Mouse (Mus musculus) MEL (cell line): Measurements from ENCODE around the gene Tmem82. TPM values are rescaled to one million over a fixed set of nuclear protein-coding genes. Genes with fewer than 3 reads are reported as not detected.

ENCODE experiments used
- DNase-seq: peaks from one replicate; pipeline ENCODE4 v3.0.0; 2011; ENCODE audit warnings: low read depth, low spot score
- H3K27ac ChIP-seq: 2 replicates; pipeline ENCODE4 v1.5.1; 2012; ENCODE audit warnings: low read depth, mild to moderate bottlenecking, control low read depth, low read length, moderate library complexity; ENCODE audit not compliant: control insufficient read depth
- H3K27me3 ChIP-seq, 2 experiments: fragments of 150-350 bp in 1 of 2; sonication (generic) in 1 of 2; 2 replicates each; pipeline ENCODE4 v1.6.1; 2012; ENCODE audit warnings: low read length in 2 of 2, mild to moderate bottlenecking in 2 of 2, improper control_type of control experiment in 1 of 2, moderate library complexity in 1 of 2; ENCODE audit not compliant: insufficient read depth in 2 of 2, control insufficient read depth in 1 of 2
- H3K36me3 ChIP-seq, 2 experiments: 2 replicates each; pipeline ENCODE4 v1.6.1; 2012 to 2014; ENCODE audit warnings: low read length in 2 of 2, improper control_type of control experiment in 1 of 2, inconsistent platforms in 1 of 2, mild to moderate bottlenecking in 1 of 2; ENCODE audit not compliant: insufficient read depth in 2 of 2, control insufficient read depth in 1 of 2
- H3K4me1 ChIP-seq, 2 experiments: fragments of 150-350 bp in 1 of 2; sonication (generic) in 1 of 2; 2 replicates each; pipeline ENCODE4 v1.6.1; 2012; ENCODE audit warnings: low read length in 2 of 2, improper control_type of control experiment in 1 of 2, mild to moderate bottlenecking in 1 of 2; ENCODE audit not compliant: insufficient read depth in 2 of 2, control insufficient read depth in 1 of 2
- H3K4me3 ChIP-seq, 2 experiments: fragments of 150-350 bp in 1 of 2; sonication (generic) in 1 of 2; 2 replicates each; pipeline ENCODE4 v1.5.1; 2012; ENCODE audit warnings: low read depth in 2 of 2, low read length in 2 of 2, mild to moderate bottlenecking in 2 of 2, moderate library complexity in 2 of 2, control low read depth in 1 of 2, improper control_type of control experiment in 1 of 2; ENCODE audit not compliant: control insufficient read depth in 1 of 2, insufficient read depth in 1 of 2
- H3K79me2 ChIP-seq: 2 replicates; pipeline ENCODE4 v1.6.1; 2012; ENCODE audit warnings: mild to moderate bottlenecking, low read length, moderate library complexity; ENCODE audit not compliant: control insufficient read depth, poor library complexity, insufficient read depth
- H3K9ac ChIP-seq: 2 replicates; pipeline ENCODE4 v1.6.1; 2012; ENCODE audit warnings: low read depth, mild to moderate bottlenecking, control low read depth, low read length, moderate library complexity; ENCODE audit not compliant: control insufficient read depth, poor library complexity, severe bottlenecking
- H3K9me3 ChIP-seq: fragments of 150-350 bp; sonication (generic); replicated peaks from 2 replicates; pipeline ENCODE4 v1.6.1; 2012; ENCODE audit warnings: mild to moderate bottlenecking, low read length, improper control_type of control experiment, moderate library complexity; ENCODE audit not compliant: insufficient read depth
- BHLHE40 ChIP-seq: IDR thresholded peaks from 2 replicates; pipeline ENCODE4 v1.6.1; 2012; ENCODE audit warnings: low read depth, mild to moderate bottlenecking, inconsistent platforms, low read length, improper control_type of control experiment, borderline replicate concordance
- CHD1 ChIP-seq: IDR thresholded peaks from 2 replicates; pipeline ENCODE4 v1.6.1; 2012; ENCODE audit warnings: low read depth, mild to moderate bottlenecking, inconsistent platforms, low read length, improper control_type of control experiment
- CTCF ChIP-seq, 3 experiments: IDR thresholded peaks in 2 of 3; conservative IDR thresholded peaks in 1 of 3; 2 replicates each; pipeline ENCODE4 v1.5.1; 2011 to 2012; ENCODE audit warnings: low read length in 3 of 3, low read depth in 2 of 3, mild to moderate bottlenecking in 2 of 3, improper control_type of control experiment in 1 of 3, inconsistent platforms in 1 of 3, mixed read lengths in 1 of 3, moderate library complexity in 1 of 3; ENCODE audit not compliant: control insufficient read depth in 1 of 3, insufficient read depth in 1 of 3, poor library complexity in 1 of 3, severe bottlenecking in 1 of 3
- E2F4 ChIP-seq: IDR thresholded peaks from 2 replicates; pipeline ENCODE4 v1.6.1; 2011; ENCODE audit warnings: low read depth, low read length, improper control_type of control experiment, borderline replicate concordance
- EP300 ChIP-seq, 2 experiments: IDR thresholded peaks; 2 replicates each; pipeline ENCODE4 v1.6.1; 2011; ENCODE audit warnings: improper control_type of control experiment in 2 of 2, low read length in 2 of 2, low read depth in 1 of 2, mild to moderate bottlenecking in 1 of 2
- ETS1 ChIP-seq: IDR thresholded peaks from 2 replicates; pipeline ENCODE4 v1.6.1; 2012; ENCODE audit warnings: low read depth, mild to moderate bottlenecking, inconsistent platforms, low read length, improper control_type of control experiment, moderate library complexity
- GABPA ChIP-seq: IDR thresholded peaks from 2 replicates; pipeline ENCODE4 v1.6.1; 2012; ENCODE audit warnings: low read depth, mild to moderate bottlenecking, inconsistent platforms, low read length, improper control_type of control experiment, moderate library complexity
- HCFC1 ChIP-seq: IDR thresholded peaks from 2 replicates; pipeline ENCODE4 v1.6.1; 2012; ENCODE audit warnings: low read depth, mild to moderate bottlenecking, inconsistent platforms, low read length, improper control_type of control experiment, moderate library complexity
- JUND ChIP-seq: IDR thresholded peaks from 2 replicates; pipeline ENCODE4 v1.6.1; 2011; ENCODE audit warnings: low read depth, mild to moderate bottlenecking, improper control_type of control experiment, low read length
- KAT2A ChIP-seq: conservative IDR thresholded peaks from 2 replicates; pipeline ENCODE4 v1.6.1; 2012; ENCODE audit warnings: low read depth, low read length, improper control_type of control experiment, inconsistent platforms
- MAFK ChIP-seq: IDR thresholded peaks from 2 replicates; pipeline ENCODE4 v1.6.1; 2011; ENCODE audit warnings: low read depth, mild to moderate bottlenecking, low read length, improper control_type of control experiment, borderline replicate concordance
- MAX ChIP-seq: IDR thresholded peaks from 2 replicates; pipeline ENCODE4 v1.6.1; 2011; ENCODE audit warnings: low read length, improper control_type of control experiment
- MAZ ChIP-seq: IDR thresholded peaks from 2 replicates; pipeline ENCODE4 v1.6.1; 2012; ENCODE audit warnings: low read depth, mild to moderate bottlenecking, inconsistent platforms, low read length, improper control_type of control experiment
- MXI1 ChIP-seq: IDR thresholded peaks from 2 replicates; pipeline ENCODE4 v1.6.1; 2011; ENCODE audit warnings: mild to moderate bottlenecking, low read depth, low read length, improper control_type of control experiment
- MYB ChIP-seq: IDR thresholded peaks from 2 replicates; pipeline ENCODE4 v1.6.1; 2011; ENCODE audit warnings: mild to moderate bottlenecking, low read depth, low read length, improper control_type of control experiment
- NELFE ChIP-seq: IDR thresholded peaks from 2 replicates; pipeline ENCODE4 v1.6.1; 2011; ENCODE audit warnings: low read depth, low read length, improper control_type of control experiment
- RAD21 ChIP-seq: IDR thresholded peaks from 2 replicates; pipeline ENCODE4 v1.6.1; 2011; ENCODE audit warnings: mild to moderate bottlenecking, low read depth, low read length, improper control_type of control experiment
- RCOR1 ChIP-seq: IDR thresholded peaks from 2 replicates; pipeline ENCODE4 v1.6.1; 2012; ENCODE audit warnings: low read depth, mild to moderate bottlenecking, inconsistent platforms, low read length, improper control_type of control experiment
- SMC3 ChIP-seq: IDR thresholded peaks from 2 replicates; pipeline ENCODE4 v1.6.1; 2011; ENCODE audit warnings: low read depth, low read length, improper control_type of control experiment
- UBTF ChIP-seq: IDR thresholded peaks from 2 replicates; pipeline ENCODE4 v1.6.1; 2012; ENCODE audit warnings: low read depth, mild to moderate bottlenecking, inconsistent platforms, low read length, improper control_type of control experiment, moderate library complexity, borderline replicate concordance; ENCODE audit not compliant: insufficient read depth
- USF1 ChIP-seq: IDR thresholded peaks from 2 replicates; pipeline ENCODE4 v1.6.1; 2014; ENCODE audit warnings: low read depth, mild to moderate bottlenecking, inconsistent platforms, low read length, improper control_type of control experiment, moderate library complexity
- ZC3H11A ChIP-seq: IDR thresholded peaks from 2 replicates; pipeline ENCODE4 v1.6.1; 2012; ENCODE audit warnings: low read depth, mild to moderate bottlenecking, inconsistent platforms, low read length, improper control_type of control experiment
- ZKSCAN1 ChIP-seq: IDR thresholded peaks from 2 replicates; pipeline ENCODE4 v1.6.1; 2012; ENCODE audit warnings: low read depth, mild to moderate bottlenecking, inconsistent platforms, low read length, improper control_type of control experiment, moderate library complexity
- polyA plus RNA-seq, 2 experiments: library from polyadenylated mRNA; stranded (reverse) in 1 of 2; unstranded in 1 of 2; fragments of >175 nt in 1 of 2; fragments of >200 nt in 1 of 2; gene quantifications; 2 replicates each; pipeline versions ENCODE4 v1.2.1 to v1.2.4; 2012; ENCODE audit warnings: low replicate concordance in 2 of 2, low read depth in 1 of 2; ENCODE audit not compliant: insufficient read length in 2 of 2, insufficient read depth in 1 of 2, missing spikeins in 1 of 2
- total RNA-seq: library from RNA; depleted of rRNA; stranded (reverse); fragments of 300-350 nt; gene quantifications from 2 replicates; pipeline ENCODE4 v1.2.3, GENCODE M21; 2012

The Tmem82 gene
- total and polyA plus RNA-seq, 3 experiments, result 0.21 TPM; not detected in 2

- no peak overlapping the region for H3K4me3 ChIP-seq
- no peak for TF ChIP-seq SMC3
- no peak for TF ChIP-seq HCFC1
- no peak for TF ChIP-seq ETS1
Observed at GRCm38 (mm10) chr4:141625774-141626550, 7.5 kb upstream of the Tmem82 start.

GRCm38 (mm10) chr4:141624983-141625773 is 6.7 kb upstream of the Tmem82 start:
- Histone ChIP-seq H3K4me1 (no peaks in the 10 kb centered on the region), H3K27ac (no peak overlapping the region), H3K9ac (no peak overlapping the region), H3K9me3 (no peaks in the 10 kb centered on the region), H3K4me3 (no peak overlapping the region)
- DNase-seq, result peak; percentile 41
- TF ChIP-seq MAX (no peak), CHD1 (no peak), SMC3 (peak; percentile 50), RAD21 (peak; percentile 7), MAZ (no peak), CTCF (IDR thresholded peaks at IDR 0.05 in 2 of 3, conservative IDR thresholded peaks at IDR 0.05 in 1 of 3; ENCODE audit: control insufficient read depth in 1 of 3, insufficient read depth in 1 of 3, low read depth in 2 of 3, low read length in 3 of 3, poor library complexity in 1 of 3, severe bottlenecking in 1 of 3) (peak; percentile 33 to 66 (median 59))
- TF ChIP-seq, all 39 proteins: peak for 3
- Histone ChIP-seq H3K79me2 (no peaks in the 10 kb centered on the region), H3K27me3 (no peaks in the 10 kb centered on the region), H3K36me3 (no peaks in the 10 kb centered on the region; a peak in 1 of 4 replicates)

More at GRCm38 (mm10) chr4:141625774-141626550, 7.5 kb upstream of the Tmem82 start:
- Histone ChIP-seq H3K27ac (no peak overlapping the region), H3K27me3 (no peaks in the 10 kb centered on the region), H3K4me1 (no peaks in the 10 kb centered on the region), H3K9me3 (no peaks in the 10 kb centered on the region), H3K9ac (no peak overlapping the region), H3K36me3 (no peaks in the 10 kb centered on the region; a peak in 1 of 4 replicates), H3K79me2 (no peaks in the 10 kb centered on the region)
- no peak for DNase-seq

GRCm38 (mm10) chr4:141624134-141624533 is 5.7 kb upstream of the Tmem82 start:
- Histone ChIP-seq H3K4me3 (no peak overlapping the region), H3K9ac (no peak overlapping the region), H3K9me3 (no peaks in the 10 kb centered on the region), H3K79me2 (no peaks in the 10 kb centered on the region), H3K4me1 (peaks cover 0 to 4% of the 10 kb centered on the region in 2 experiments; a peak in 1 of 4 replicates), H3K27ac (no peak overlapping the region), H3K27me3 (no peaks in the 10 kb centered on the region), H3K36me3 (no peaks in the 10 kb centered on the region; a peak in 1 of 4 replicates)
- no peak for DNase-seq
- TF ChIP-seq UBTF (no peak), E2F4 (no peak), RCOR1 (no peak), JUND (no peak), CTCF (IDR thresholded peaks at IDR 0.05 in 2 of 3, conservative IDR thresholded peaks at IDR 0.05 in 1 of 3; ENCODE audit: control insufficient read depth in 1 of 3, insufficient read depth in 1 of 3, low read depth in 2 of 3, low read length in 3 of 3, poor library complexity in 1 of 3, severe bottlenecking in 1 of 3) (no peak), ZC3H11A (no peak), EP300 (IDR thresholded peaks at IDR 0.05; ENCODE audit: low read depth in 1 of 2, low read length in 2 of 2) (no peak), SMC3 (no peak), MXI1 (no peak), MAFK (no peak), BHLHE40 (no peak), USF1 (no peak), ETS1 (no peak), ZKSCAN1 (no peak), GABPA (no peak), NELFE (no peak), KAT2A (no peak), MYB (no peak)
